Mouse (Mus musculus) kidney, postnatal 0 days (tissue): ENCODE results near the gene Ccs. TPM values are rescaled to one million over a fixed set of nuclear protein-coding genes. Genes with fewer than 3 reads are reported as not detected.

Source experiments
- ATAC-seq: fragments of 200-750 bp; cut with Nextera tagmentation; replicated peaks from 2 replicates; pipeline ENCODE4 v1.8.0; 2017; ENCODE audit warnings: low read depth, moderate number of reproducible peaks, moderate TSS enrichment, moderate library complexity; ENCODE audit not compliant: low FRiP score
- DNase-seq: peaks from one replicate; pipeline ENCODE4 v3.0.0-alpha.2; 2016; ENCODE audit warnings: low spot score
- H3K27ac ChIP-seq: fragments of 300-500 bp; sonication (generic); 2 replicates; pipeline ENCODE4 v1.5.1; 2014; ENCODE audit warnings: mild to moderate bottlenecking
- H3K27me3 ChIP-seq: fragments of 300-500 bp; sonication (generic); 2 replicates; pipeline ENCODE4 v1.6.1; 2014; ENCODE audit warnings: low read length, mixed read lengths; ENCODE audit not compliant: insufficient read depth
- H3K36me3 ChIP-seq: fragments of 300-500 bp; sonication (generic); 2 replicates; pipeline ENCODE4 v1.6.1; 2014; ENCODE audit warnings: low read length, mixed read lengths; ENCODE audit not compliant: insufficient read depth
- H3K4me1 ChIP-seq: fragments of 300-500 bp; sonication (generic); replicated peaks from 2 replicates; pipeline ENCODE4 v1.6.1; 2014; ENCODE audit warnings: antibody characterized with exemption, low read length, mixed read lengths; ENCODE audit not compliant: insufficient read depth
- H3K4me2 ChIP-seq: fragments of 300-500 bp; sonication (generic); 2 replicates; pipeline ENCODE4 v1.6.1; 2014; ENCODE audit warnings: mild to moderate bottlenecking, low read length, moderate library complexity, mixed read lengths
- H3K4me3 ChIP-seq: fragments of 300-500 bp; sonication (generic); replicated peaks from 2 replicates; pipeline ENCODE4 v1.5.1; 2014; ENCODE audit warnings: low read depth, low read length
- H3K9ac ChIP-seq: fragments of 300-500 bp; sonication (generic); 2 replicates; pipeline ENCODE4 v1.6.1; 2014; ENCODE audit warnings: low read depth, low read length
- H3K9me3 ChIP-seq: fragments of 300-500 bp; sonication (generic); replicated peaks from 2 replicates; pipeline ENCODE4 v1.6.1; 2016; ENCODE audit warnings: low read length, inconsistent platforms, mixed read lengths
- CTCF ChIP-seq: IDR thresholded peaks from 2 replicates; pipeline ENCODE4 v1.5.1; 2016; ENCODE audit warnings: antibody characterized with exemption, low read depth, mild to moderate bottlenecking, moderate library complexity
- WGBS: fragments of 180-500 bp; shearing (Covaris S2); extraction: QIAGEN DNeasy Blood & Tissue Kit; methylation state at CpG from one replicate; pipeline ENCODE4 v1.1.7; 2014; 5-methylcytosine and 5-hydroxymethylcytosine counted together
- polyA plus RNA-seq: library from polyadenylated mRNA; unstranded; fragments of >200 nt; fragmentation: Nextera tagmentation; extraction: Ambion mirVana; gene quantifications from 2 replicates; pipeline ENCODE4 v1.2.1, GENCODE M21; 2015

Gene Ccs
- polyA plus RNA-seq, 1 experiment from 2014 or later: 72.9 TPM

GRCm38 (mm10) chr19:4782891-4783290, 56.2 kb downstream of the Ccs start:
- TF ChIP-seq CTCF: no peak

More at GRCm38 (mm10) chr19:4782891-4783290, 56.2 kb downstream of the Ccs start:
- no peaks in the 10 kb centered on the region for H3K9me3 ChIP-seq
- no peak overlapping the region for H3K4me3 ChIP-seq
- H3K27me3 ChIP-seq: no peaks in the 10 kb centered on the region
- ATAC-seq: no peak
- peaks cover 40% of the 10 kb centered on the region for H3K36me3 ChIP-seq
- no peaks in the 10 kb centered on the region for H3K4me1 ChIP-seq
- H3K27ac ChIP-seq: no peak overlapping the region
- 89% methylated on average over 2 of the region's 2 CpGs for WGBS
- no peak overlapping the region for H3K4me2 ChIP-seq
- DNase-seq: no peak
- no peak overlapping the region for H3K9ac ChIP-seq

Other genes starting within 250 kb of the Ccs start
- 6.6 and 8.4 TPM in 2 replicates for gene Lrfn4, start 223.7 kb downstream of the Ccs start, polyA plus RNA-seq
- 65.1 and 66.9 TPM in 2 replicates for gene Rce1, start 213.7 kb downstream of the Ccs start, polyA plus RNA-seq
- gene Gm960, start 140.7 kb downstream of the Ccs start, polyA plus RNA-seq: 2.5 and 3.2 TPM in 2 replicates
- gene Sptbn2, start 128.2 kb downstream of the Ccs start, polyA plus RNA-seq: 2.6 and 3.0 TPM in 2 replicates
- gene Rbm4b, start 82.8 kb downstream of the Ccs start, polyA plus RNA-seq: 44.9 and 47.2 TPM in 2 replicates
- 39.2 and 40.8 TPM in 2 replicates for gene Rbm4, start 45.4 kb downstream of the Ccs start, polyA plus RNA-seq
- gene Gm21992, start 27.7 kb downstream of the Ccs start, polyA plus RNA-seq: 24.4 and 27.3 TPM in 2 replicates
- 43.8 and 48.8 TPM in 2 replicates for gene Rbm14, start 27.7 kb downstream of the Ccs start, polyA plus RNA-seq
- gene Ccdc87, start within 50 bp of the Ccs start, polyA plus RNA-seq: 0.04 TPM in 1 of 2 replicates, not detected in the other
- gene Ctsf, start 15.8 kb upstream of the Ccs start, polyA plus RNA-seq: 79.8 and 80.6 TPM in 2 replicates
- 4.0 and 4.1 TPM in 2 replicates for gene Actn3, start 38.6 kb upstream of the Ccs start, polyA plus RNA-seq
- 8.7 and 9.5 TPM in 2 replicates for gene Zdhhc24, start 39.3 kb upstream of the Ccs start, polyA plus RNA-seq
- 4.9 and 5.0 TPM in 2 replicates for gene Bbs1, start 67.3 kb upstream of the Ccs start, polyA plus RNA-seq
- 61.7 and 69.2 TPM in 2 replicates for gene Dpp3, start 89.0 kb upstream of the Ccs start, polyA plus RNA-seq
- 1.5 and 1.9 TPM in 2 replicates for gene Peli3, start 103.8 kb upstream of the Ccs start, polyA plus RNA-seq
- 132 and 137 TPM in 2 replicates for gene Mrpl11, start 122.8 kb upstream of the Ccs start, polyA plus RNA-seq
- gene Npas4, start 151.0 kb upstream of the Ccs start, polyA plus RNA-seq: not detected in 2 replicates
- gene Slc29a2, start 184.5 kb upstream of the Ccs start, polyA plus RNA-seq: 4.9 and 5.4 TPM in 2 replicates
- gene B4gat1, start 199.5 kb upstream of the Ccs start, polyA plus RNA-seq: 57.1 and 64.2 TPM in 2 replicates
- 1.1 and 1.3 TPM in 2 replicates for gene AC124502.3, start 199.6 kb upstream of the Ccs start, polyA plus RNA-seq
- 40.2 and 44.0 TPM in 2 replicates for gene Brms1, start 202.0 kb upstream of the Ccs start, polyA plus RNA-seq
- gene Rin1, start 211.1 kb upstream of the Ccs start, polyA plus RNA-seq: 2.8 and 3.2 TPM in 2 replicates
- 35.0 and 40.6 TPM in 2 replicates for gene Cd248, start 228.7 kb upstream of the Ccs start, polyA plus RNA-seq
- 1.4 and 2.1 TPM in 2 replicates for gene Tmem151a, start 246.2 kb upstream of the Ccs start, polyA plus RNA-seq
- 129 and 132 TPM in 2 replicates for gene Yif1a, start 249.2 kb upstream of the Ccs start, polyA plus RNA-seq